Mouse (Mus musculus): ENCODE results near the gene Lcor. TPM values are rescaled to one million over a fixed set of nuclear protein-coding genes. Genes with fewer than 3 reads are reported as not detected.

Lcor gene
- total RNA-seq, 2 experiments from 2014 or later: 12.0 to 12.2 TPM

Small RNAs within 50 kb of the gene (microRNA-seq; reads per million reads assigned to microRNA genes)
- gene Mir8091: 0 reads per million in 2 experiments

Other genes with a start within 250 kb of the Lcor start
- 10 to 100 TPM; 73.7 to 78.2 TPM for gene Tm9sf3, start 218.6 kb upstream of the Lcor start, total RNA-seq (2021)
- under 1 TPM; 0.38 to 0.70 TPM for gene Pik3ap1, start 97.5 kb upstream of the Lcor start, total RNA-seq (2021)
- 1 to 10 TPM; 6.1 to 7.7 TPM for gene Gm340, start 99.7 kb downstream of the Lcor start, total RNA-seq (2021)